Mouse (Mus musculus): ENCODE results near the gene Rcan2. TPM values are rescaled to one million over a fixed set of nuclear protein-coding genes. Genes with fewer than 3 reads are reported as not detected.

Gene Rcan2
- polyA plus RNA-seq, 2 experiments, result 0.57 to 0.59 TPM

- H3K4me3 ChIP-seq (ENCODE audit: insufficient read depth in 1 of 2, low read depth in 2 of 2, low read length in 2 of 2), result no peak overlapping the region
- no peak for ATAC-seq (ENCODE audit: insufficient read depth)
- no peak overlapping the region for H3K4me2 ChIP-seq (ENCODE audit: low read depth)
- TF ChIP-seq EP300 (IDR thresholded peaks at IDR 0.05; ENCODE audit: low read depth), result no peak
- peak; percentile 52 for TF ChIP-seq CTCF (IDR thresholded peaks at IDR 0.05; ENCODE audit: low read depth)
- H3K9ac ChIP-seq (replicated peaks), result no peak overlapping the region
- 39% methylated on average over 6 of the region's 6 CpGs for WGBS (ENCODE audit: insufficient replicate concordance)
- no peaks in the 10 kb centered on the region for H3K9me3 ChIP-seq (ENCODE audit: control insufficient read depth, low read length)
- no peak for DNase-seq (ENCODE audit: low read depth in 3 of 3, low spot score in 3 of 3)
- no peak overlapping the region for H3K27ac ChIP-seq
- no peaks in the 10 kb centered on the region for H3K36me3 ChIP-seq (replicated peaks; ENCODE audit: control insufficient read depth, insufficient read depth, low read depth)
- H3K27me3 ChIP-seq (ENCODE audit: control insufficient read depth, insufficient read depth, low read length), result no peaks in the 10 kb centered on the region
- 0 out of 4 replicates have a peak, but pooled peaks cover 0 to 4% of the 10 kb centered on the region in 2 experiments for H3K4me1 ChIP-seq (replicated peaks; ENCODE audit: control insufficient read depth in 2 of 2, insufficient read depth in 2 of 2, low read length in 1 of 2)
Observed at GRCm38 (mm10) chr17:44076051-44076680, 275.0 kb downstream of the Rcan2 start.

- H3K27me3 ChIP-seq (ENCODE audit: control insufficient read depth, insufficient read depth, low read length), result no peaks in the 10 kb centered on the region
- H3K4me1 ChIP-seq (replicated peaks; ENCODE audit: control insufficient read depth in 2 of 2, insufficient read depth in 2 of 2, low read length in 1 of 2), result 0 out of 4 replicates have a peak, but pooled peaks cover 0 to 4% of the 10 kb centered on the region in 2 experiments
- no peak overlapping the region for H3K4me3 ChIP-seq (ENCODE audit: insufficient read depth in 1 of 2, low read depth in 2 of 2, low read length in 2 of 2)
- DNase-seq (ENCODE audit: low read depth in 3 of 3, low spot score in 3 of 3) (no peak), ATAC-seq (ENCODE audit: insufficient read depth) (no peak)
- H3K4me2 ChIP-seq (ENCODE audit: low read depth), result no peak overlapping the region
- no peaks in the 10 kb centered on the region for H3K9me3 ChIP-seq (ENCODE audit: control insufficient read depth, low read length)
- TF ChIP-seq CTCF (IDR thresholded peaks at IDR 0.05; ENCODE audit: low read depth) (no peak), EP300 (IDR thresholded peaks at IDR 0.05; ENCODE audit: low read depth) (no peak)
- H3K9ac ChIP-seq (replicated peaks), result no peak overlapping the region
- H3K27ac ChIP-seq, result no peak overlapping the region
- no peaks in the 10 kb centered on the region for H3K36me3 ChIP-seq (replicated peaks; ENCODE audit: control insufficient read depth, insufficient read depth, low read depth)
- WGBS (ENCODE audit: insufficient replicate concordance), result 60% methylated on average over 12 of the region's 12 CpGs
Observed at GRCm38 (mm10) chr17:44077146-44077842, 276.1 kb downstream of the Rcan2 start.

- no peak overlapping the region for H3K4me2 ChIP-seq (ENCODE audit: low read depth)
- H3K27ac ChIP-seq, result no peak overlapping the region
- ATAC-seq (ENCODE audit: insufficient read depth), result no peak
- WGBS (ENCODE audit: insufficient replicate concordance), result 53% methylated on average over 2 of the region's 2 CpGs
- H3K36me3 ChIP-seq (replicated peaks; ENCODE audit: control insufficient read depth, insufficient read depth, low read depth), result no peaks in the 10 kb centered on the region
- H3K4me3 ChIP-seq (ENCODE audit: insufficient read depth in 1 of 2, low read depth in 2 of 2, low read length in 2 of 2), result no peak overlapping the region
- TF ChIP-seq EP300 (IDR thresholded peaks at IDR 0.05; ENCODE audit: low read depth) (no peak), CTCF (IDR thresholded peaks at IDR 0.05; ENCODE audit: low read depth) (no peak)
- no peaks in the 10 kb centered on the region for H3K9me3 ChIP-seq (ENCODE audit: control insufficient read depth, low read length)
- no peak overlapping the region for H3K9ac ChIP-seq (replicated peaks)
- 0 out of 4 replicates have a peak, but pooled peaks cover 0 to 4% of the 10 kb centered on the region in 2 experiments for H3K4me1 ChIP-seq (replicated peaks; ENCODE audit: control insufficient read depth in 2 of 2, insufficient read depth in 2 of 2, low read length in 1 of 2)
- DNase-seq (ENCODE audit: low read depth in 3 of 3, low spot score in 3 of 3), result no peak
- no peaks in the 10 kb centered on the region for H3K27me3 ChIP-seq (ENCODE audit: control insufficient read depth, insufficient read depth, low read length)
Observed at GRCm38 (mm10) chr17:44077843-44078160, 276.7 kb downstream of the Rcan2 start.

GRCm38 (mm10) chr17:44078631-44079350, 277.6 kb downstream of the Rcan2 start, which contains the start of gene Enpp5:
TSS of gene Enpp5 (plus strand) at chr17:44078813.
- no peak for TF ChIP-seq EP300 (IDR thresholded peaks at IDR 0.05; ENCODE audit: low read depth)
- no peak for TF ChIP-seq CTCF (IDR thresholded peaks at IDR 0.05; ENCODE audit: low read depth)
- no peaks in the 10 kb centered on the region for H3K9me3 ChIP-seq (ENCODE audit: control insufficient read depth, low read length)
- H3K36me3 ChIP-seq (replicated peaks; ENCODE audit: control insufficient read depth, insufficient read depth, low read depth), result no peaks in the 10 kb centered on the region
- 1% methylated on average over 31 of the region's 31 CpGs for WGBS (ENCODE audit: insufficient replicate concordance)
- ATAC-seq (ENCODE audit: insufficient read depth), result peak; percentile 83
- H3K4me3 ChIP-seq (ENCODE audit: insufficient read depth in 1 of 2, low read depth in 2 of 2, low read length in 2 of 2), result peak within 1 kb of the TSS; percentile 55 to 75
- H3K27ac ChIP-seq, result no peak within 1 kb of the TSS
- peak within 1 kb of the TSS; percentile 69 for H3K4me2 ChIP-seq (ENCODE audit: low read depth)
- H3K27me3 ChIP-seq (ENCODE audit: control insufficient read depth, insufficient read depth, low read length), result no peaks in the 10 kb centered on the region
- peak within 1 kb of the TSS; percentile 54 for H3K9ac ChIP-seq (replicated peaks)
- DNase-seq (ENCODE audit: low read depth in 3 of 3, low spot score in 3 of 3), result peak; percentile 30 to 43 (median 43)
- 0 out of 4 replicates have a peak, but pooled peaks cover 0 to 4% of the 10 kb centered on the region in 2 experiments for H3K4me1 ChIP-seq (replicated peaks; ENCODE audit: control insufficient read depth in 2 of 2, insufficient read depth in 2 of 2, low read length in 1 of 2)

- Histone ChIP-seq H3K4me1 (replicated peaks; ENCODE audit: control insufficient read depth in 2 of 2, insufficient read depth in 2 of 2, low read length in 1 of 2) (no peaks in the 10 kb centered on the region), H3K27ac (no peak overlapping the region), H3K4me3 (ENCODE audit: insufficient read depth in 1 of 2, low read depth in 2 of 2, low read length in 2 of 2) (no peak overlapping the region), H3K36me3 (replicated peaks; ENCODE audit: control insufficient read depth, insufficient read depth, low read depth) (no peaks in the 10 kb centered on the region), H3K9me3 (ENCODE audit: control insufficient read depth, low read length) (no peaks in the 10 kb centered on the region), H3K9ac (replicated peaks) (no peak overlapping the region), H3K4me2 (ENCODE audit: low read depth) (no peak overlapping the region), H3K27me3 (ENCODE audit: control insufficient read depth, insufficient read depth, low read length) (no peaks in the 10 kb centered on the region)
- ATAC-seq (ENCODE audit: insufficient read depth), result no peak
- DNase-seq (ENCODE audit: low read depth in 3 of 3, low spot score in 3 of 3), result no peak
- 60% methylated on average over 4 of the region's 4 CpGs for WGBS (ENCODE audit: insufficient replicate concordance)
- TF ChIP-seq EP300 (IDR thresholded peaks at IDR 0.05; ENCODE audit: low read depth), result no peak
- no peak for TF ChIP-seq CTCF (IDR thresholded peaks at IDR 0.05; ENCODE audit: low read depth)
Observed at GRCm38 (mm10) chr17:44083156-44083555, 282.0 kb downstream of the Rcan2 start.
